Mouse (Mus musculus): Measurements from ENCODE around the gene Olfr71. TPM values are rescaled to one million over a fixed set of nuclear protein-coding genes. Genes with fewer than 3 reads are reported as not detected.
A peak's percentile ranks its signal among the peaks of the same experiment; 100 is the strongest.

Gene Olfr71
- total RNA-seq (2014; rRNA removed) = not detected in 2 replicates
- polyA plus RNA-seq (2015; fragmentation: Nextera tagmentation; extraction: Ambion mirVana) = not detected in 2 replicates

GRCm38 (mm10) chr4:43709869-43710268 lies at the start of gene Olfr71:
Gene Olfr71, minus strand, starts transcription at chr4:43710255.
- no peak within 1 kb of the TSS for H3K4me3 ChIP-seq (ENCODE audit: low read length)
- DNase-seq (ENCODE audit: low spot score) = no peak
- no peak within 1 kb of the TSS for H3K27ac ChIP-seq
- no peak within 1 kb of the TSS for H3K4me2 ChIP-seq (ENCODE audit: low read depth, low read length)
- ATAC-seq = no peak
- no peaks in the 10 kb centered on the region for H3K27me3 ChIP-seq (ENCODE audit: insufficient read depth, low read length)
- H3K4me1 ChIP-seq (ENCODE audit: insufficient read depth, low read length) = no peaks in the 10 kb centered on the region
- TF ChIP-seq CTCF (IDR thresholded peaks at IDR 0.05; ENCODE audit: low read depth) = no peak
- WGBS = 80% methylated on average over 6 of the region's 6 CpGs
- H3K9ac ChIP-seq (replicated peaks; ENCODE audit: low read length) = no peak within 1 kb of the TSS
- H3K9me3 ChIP-seq (ENCODE audit: low read length) = no peaks in the 10 kb centered on the region
- H3K36me3 ChIP-seq (ENCODE audit: insufficient read depth, low read length) = no peaks in the 10 kb centered on the region

- no peaks in the 10 kb centered on the region for H3K4me1 ChIP-seq (ENCODE audit: insufficient read depth, low read length)
- no peak overlapping the region for H3K27ac ChIP-seq
- H3K27me3 ChIP-seq (ENCODE audit: insufficient read depth, low read length) = no peaks in the 10 kb centered on the region
- DNase-seq (ENCODE audit: low spot score) (no peak), ATAC-seq (no peak)
- no peaks in the 10 kb centered on the region for H3K9me3 ChIP-seq (ENCODE audit: low read length)
- no peak for TF ChIP-seq CTCF (IDR thresholded peaks at IDR 0.05; ENCODE audit: low read depth)
- no peak overlapping the region for H3K4me2 ChIP-seq (ENCODE audit: low read depth, low read length)
- H3K9ac ChIP-seq (replicated peaks; ENCODE audit: low read length) = no peak overlapping the region
- no peaks in the 10 kb centered on the region for H3K36me3 ChIP-seq (ENCODE audit: insufficient read depth, low read length)
- 86% methylated on average over 6 of the region's 6 CpGs for WGBS
- H3K4me3 ChIP-seq (ENCODE audit: low read length) = no peak overlapping the region
Observed at GRCm38 (mm10) chr4:43757213-43757612, 47.2 kb upstream of the Olfr71 start.

- ATAC-seq = no peak
Observed at GRCm38 (mm10) chr4:43745187-43745586, 35.1 kb upstream of the Olfr71 start.

GRCm38 (mm10) chr4:43743099-43743498 lies 33.0 kb upstream of the Olfr71 start:
- ATAC-seq (no peak), DNase-seq (ENCODE audit: low spot score) (no peak)
- Histone ChIP-seq H3K4me3 (ENCODE audit: low read length) (no peak overlapping the region), H3K36me3 (ENCODE audit: insufficient read depth, low read length) (no peaks in the 10 kb centered on the region), H3K9me3 (ENCODE audit: low read length) (no peaks in the 10 kb centered on the region), H3K9ac (replicated peaks; ENCODE audit: low read length) (no peak overlapping the region), H3K4me2 (ENCODE audit: low read depth, low read length) (no peak overlapping the region), H3K27ac (no peak overlapping the region), H3K4me1 (ENCODE audit: insufficient read depth, low read length) (no peaks in the 10 kb centered on the region), H3K27me3 (ENCODE audit: insufficient read depth, low read length) (no peaks in the 10 kb centered on the region)
- TF ChIP-seq CTCF (IDR thresholded peaks at IDR 0.05; ENCODE audit: low read depth) = peak; percentile 23; the same call in 1 of the 2 replicates
- 62% methylated on average over 1 of the region's 1 CpGs for WGBS

More at GRCm38 (mm10) chr4:43745187-43745586, 35.1 kb upstream of the Olfr71 start:
- 16% methylated on average over 6 of the region's 6 CpGs for WGBS
- no peaks in the 10 kb centered on the region for H3K36me3 ChIP-seq (ENCODE audit: insufficient read depth, low read length)
- H3K4me2 ChIP-seq (ENCODE audit: low read depth, low read length) = no peak overlapping the region
- H3K9ac ChIP-seq (replicated peaks; ENCODE audit: low read length) = no peak overlapping the region
- H3K4me3 ChIP-seq (ENCODE audit: low read length) = no peak overlapping the region
- H3K27ac ChIP-seq = no peak overlapping the region
- H3K27me3 ChIP-seq (ENCODE audit: insufficient read depth, low read length) = no peaks in the 10 kb centered on the region
- H3K9me3 ChIP-seq (ENCODE audit: low read length) = no peaks in the 10 kb centered on the region
- DNase-seq (ENCODE audit: low spot score) = peak; percentile 81
- H3K4me1 ChIP-seq (ENCODE audit: insufficient read depth, low read length) = no peaks in the 10 kb centered on the region
- TF ChIP-seq CTCF (IDR thresholded peaks at IDR 0.05; ENCODE audit: low read depth) = peak; percentile 69

- no peak for DNase-seq (ENCODE audit: low spot score)
- WGBS = 34% methylated on average over 4 of the region's 4 CpGs
Observed at GRCm38 (mm10) chr4:43742637-43743036, 32.6 kb upstream of the Olfr71 start.

GRCm38 (mm10) chr4:43741526-43741925 lies 31.5 kb upstream of the Olfr71 start:
- no peaks in the 10 kb centered on the region for H3K36me3 ChIP-seq (ENCODE audit: insufficient read depth, low read length)
- no peak for TF ChIP-seq CTCF (IDR thresholded peaks at IDR 0.05; ENCODE audit: low read depth)
- H3K4me2 ChIP-seq (ENCODE audit: low read depth, low read length) = no peak overlapping the region
- no peak overlapping the region for H3K9ac ChIP-seq (replicated peaks; ENCODE audit: low read length)
- H3K4me1 ChIP-seq (ENCODE audit: insufficient read depth, low read length) = no peaks in the 10 kb centered on the region
- no peaks in the 10 kb centered on the region for H3K9me3 ChIP-seq (ENCODE audit: low read length)
- H3K4me3 ChIP-seq (ENCODE audit: low read length) = no peak overlapping the region
- no peak for ATAC-seq
- DNase-seq (ENCODE audit: low spot score) = no peak
- no peak overlapping the region for H3K27ac ChIP-seq
- 64% methylated on average over 5 of the region's 5 CpGs for WGBS
- no peaks in the 10 kb centered on the region for H3K27me3 ChIP-seq (ENCODE audit: insufficient read depth, low read length)

More at GRCm38 (mm10) chr4:43742637-43743036, 32.6 kb upstream of the Olfr71 start:
- Histone ChIP-seq H3K27ac (no peak overlapping the region), H3K4me2 (ENCODE audit: low read depth, low read length) (no peak overlapping the region), H3K9ac (replicated peaks; ENCODE audit: low read length) (no peak overlapping the region), H3K27me3 (ENCODE audit: insufficient read depth, low read length) (no peaks in the 10 kb centered on the region), H3K4me3 (ENCODE audit: low read length) (no peak overlapping the region), H3K4me1 (ENCODE audit: insufficient read depth, low read length) (no peaks in the 10 kb centered on the region), H3K36me3 (ENCODE audit: insufficient read depth, low read length) (no peaks in the 10 kb centered on the region), H3K9me3 (ENCODE audit: low read length) (no peaks in the 10 kb centered on the region)
- TF ChIP-seq CTCF (IDR thresholded peaks at IDR 0.05; ENCODE audit: low read depth) = no peak
- no peak for ATAC-seq

GRCm38 (mm10) chr4:43738989-43739674 lies 29.1 kb upstream of the Olfr71 start:
- DNase-seq (ENCODE audit: low spot score) (no peak), ATAC-seq (no peak)
- TF ChIP-seq CTCF (IDR thresholded peaks at IDR 0.05; ENCODE audit: low read depth) = no peak
- Histone ChIP-seq H3K4me2 (ENCODE audit: low read depth, low read length) (no peak overlapping the region), H3K4me3 (ENCODE audit: low read length) (no peak overlapping the region), H3K27ac (no peak overlapping the region), H3K27me3 (ENCODE audit: insufficient read depth, low read length) (no peaks in the 10 kb centered on the region), H3K9me3 (ENCODE audit: low read length) (no peaks in the 10 kb centered on the region), H3K9ac (replicated peaks; ENCODE audit: low read length) (no peak overlapping the region), H3K4me1 (ENCODE audit: insufficient read depth, low read length) (no peaks in the 10 kb centered on the region), H3K36me3 (ENCODE audit: insufficient read depth, low read length) (no peaks in the 10 kb centered on the region)
- WGBS = 75% methylated on average over 8 of the region's 8 CpGs

Data from hindbrain, postnatal 0 days (tissue).